Mouse (Mus musculus) embryonic facial prominence, embryonic 13.5 days (tissue): ENCODE results near the gene Eci2. TPM values are rescaled to one million over a fixed set of nuclear protein-coding genes. Genes with fewer than 3 reads are reported as not detected.
"Not testable (repeated sequence)": the region's sequence is repeated elsewhere in the genome, so short reads cannot be mapped to it uniquely, and the experiment has no call there.

Experiments
- ATAC-seq: fragments of 200-750 bp; cut with Nextera tagmentation; 2 replicates; pipeline ENCODE4 v1.8.0; 2017; ENCODE audit warnings: low read depth; ENCODE audit not compliant: insufficient number of reproducible peaks, insufficient read depth, low FRiP score, low TSS enrichment
- H3K27ac ChIP-seq: fragments of 300-500 bp; sonication (generic); 2 replicates; pipeline ENCODE4 v1.5.1; 2015; ENCODE audit warnings: moderate library complexity, mild to moderate bottlenecking, inconsistent platforms
- H3K27me3 ChIP-seq: fragments of 300-500 bp; sonication (generic); 2 replicates; pipeline ENCODE4 v1.6.1; 2015; ENCODE audit warnings: mild to moderate bottlenecking, inconsistent platforms
- H3K36me3 ChIP-seq: fragments of 300-500 bp; sonication (generic); 2 replicates; pipeline ENCODE4 v1.6.1; 2015; ENCODE audit warnings: mild to moderate bottlenecking, inconsistent platforms
- H3K4me1 ChIP-seq: fragments of 300-500 bp; sonication (generic); 2 replicates; pipeline ENCODE4 v1.6.1; 2015; ENCODE audit warnings: inconsistent platforms
- H3K4me2 ChIP-seq: fragments of 300-500 bp; sonication (generic); 2 replicates; pipeline ENCODE4 v1.6.1; 2015; ENCODE audit warnings: moderate library complexity, mild to moderate bottlenecking, inconsistent platforms
- H3K4me3 ChIP-seq: fragments of 300-500 bp; sonication (generic); 2 replicates; pipeline ENCODE4 v1.5.1; 2015; ENCODE audit warnings: mild to moderate bottlenecking, inconsistent platforms
- H3K9ac ChIP-seq: fragments of 300-500 bp; sonication (generic); 2 replicates; pipeline ENCODE4 v1.6.1; 2015; ENCODE audit warnings: mild to moderate bottlenecking, inconsistent platforms
- H3K9me3 ChIP-seq: fragments of 300-500 bp; sonication (generic); 2 replicates; pipeline ENCODE4 v1.6.1; 2016; ENCODE audit warnings: inconsistent platforms
- WGBS: fragments of 180-500 bp; shearing (Covaris S2); methylation state at CpG from one replicate; pipeline ENCODE4 v1.1.7; 2015; ENCODE audit warnings: mixed read lengths; 5-methylcytosine and 5-hydroxymethylcytosine counted together
- polyA plus RNA-seq: library from polyadenylated mRNA; unstranded; fragments of >200 nt; fragmentation: Nextera tagmentation; extraction: Ambion mirVana; gene quantifications from 2 replicates; pipeline ENCODE4 v1.2.1, GENCODE M21; 2015

Eci2 gene
- polyA plus RNA-seq, 1 experiment from 2014 or later: 145 TPM

- no peak overlapping the region for H3K27ac ChIP-seq
- H3K9ac ChIP-seq: no peak overlapping the region
- no peak overlapping the region for H3K4me2 ChIP-seq
- no peak overlapping the region for H3K4me3 ChIP-seq
- ATAC-seq: no peak
- H3K4me1 ChIP-seq: no peaks in the 10 kb centered on the region
- no peaks in the 10 kb centered on the region for H3K27me3 ChIP-seq
- no peaks in the 10 kb centered on the region for H3K36me3 ChIP-seq
- WGBS: 86% methylated on average over 3 of the region's 3 CpGs
- H3K9me3 ChIP-seq: no peaks in the 10 kb centered on the region
Observed at GRCm38 (mm10) chr13:35028365-35028764, 1.5 kb upstream of the Eci2 start.

- ATAC-seq, H3K27ac ChIP-seq, H3K9ac ChIP-seq, H3K4me2 ChIP-seq, H3K9me3 ChIP-seq, H3K27me3 ChIP-seq, H3K36me3 ChIP-seq, H3K4me3 ChIP-seq, H3K4me1 ChIP-seq: not testable (repeated sequence)
- 54% methylated on average over 1 of the region's 1 CpGs for WGBS
Observed at GRCm38 (mm10) chr13:35023401-35023800, 3.5 kb downstream of the Eci2 start.

- Histone ChIP-seq H3K4me2 (no peak overlapping the region), H3K9me3 (no peaks in the 10 kb centered on the region), H3K4me1 (no peaks in the 10 kb centered on the region), H3K27me3 (no peaks in the 10 kb centered on the region), H3K4me3 (no peak overlapping the region), H3K27ac (no peak overlapping the region), H3K36me3 (no peaks in the 10 kb centered on the region), H3K9ac (no peak overlapping the region)
- ATAC-seq: no peak
- WGBS: 72% methylated on average over 3 of the region's 3 CpGs
Observed at GRCm38 (mm10) chr13:35020383-35020782, 6.5 kb downstream of the Eci2 start.

GRCm38 (mm10) chr13:35018866-35019536 lies 7.9 kb downstream of the Eci2 start:
- Histone ChIP-seq H3K27ac (no peak overlapping the region), H3K4me1 (no peaks in the 10 kb centered on the region), H3K27me3 (no peaks in the 10 kb centered on the region), H3K9ac (no peak overlapping the region), H3K9me3 (no peaks in the 10 kb centered on the region), H3K4me2 (no peak overlapping the region), H3K36me3 (no peaks in the 10 kb centered on the region), H3K4me3 (no peak overlapping the region)
- 85% methylated on average over 7 of the region's 7 CpGs for WGBS
- no peak for ATAC-seq

GRCm38 (mm10) chr13:35017392-35017791 lies 9.5 kb downstream of the Eci2 start:
- H3K9ac ChIP-seq: no peak overlapping the region
- H3K4me2 ChIP-seq: no peak overlapping the region
- 84% methylated on average over 6 of the region's 6 CpGs for WGBS
- H3K27ac ChIP-seq: no peak overlapping the region
- no peak for ATAC-seq
- no peaks in the 10 kb centered on the region for H3K9me3 ChIP-seq
- H3K27me3 ChIP-seq: no peaks in the 10 kb centered on the region
- H3K4me1 ChIP-seq: no peaks in the 10 kb centered on the region
- H3K4me3 ChIP-seq: no peak overlapping the region
- no peaks in the 10 kb centered on the region for H3K36me3 ChIP-seq

- no peak for ATAC-seq
- H3K4me1 ChIP-seq: no peaks in the 10 kb centered on the region
- no peaks in the 10 kb centered on the region for H3K9me3 ChIP-seq
- no peaks in the 10 kb centered on the region for H3K36me3 ChIP-seq
- H3K27me3 ChIP-seq: no peaks in the 10 kb centered on the region
- no peak overlapping the region for H3K4me2 ChIP-seq
- H3K4me3 ChIP-seq: no peak overlapping the region
- no peak overlapping the region for H3K27ac ChIP-seq
- WGBS: 98% methylated on average over 1 of the region's 1 CpGs
- H3K9ac ChIP-seq: no peak overlapping the region
Observed at GRCm38 (mm10) chr13:35016067-35016466, 10.8 kb downstream of the Eci2 start.

GRCm38 (mm10) chr13:34995925-34996324 lies 31.0 kb downstream of the Eci2 start:
- no peak for ATAC-seq
- Histone ChIP-seq H3K27me3 (no peaks in the 10 kb centered on the region), H3K4me1 (peaks cover 24% of the 10 kb centered on the region), H3K27ac (no peak overlapping the region), H3K36me3 (no peaks in the 10 kb centered on the region), H3K4me2 (no peak overlapping the region), H3K9ac (no peak overlapping the region), H3K9me3 (no peaks in the 10 kb centered on the region), H3K4me3 (no peak overlapping the region)
- 81% methylated on average over 2 of the region's 2 CpGs for WGBS

- Histone ChIP-seq H3K4me3 (peak overlapping the region; percentile 68), H3K36me3 (peaks cover 14% of the 10 kb centered on the region), H3K27ac (peak overlapping the region; percentile 88), H3K4me1 (peaks cover 24% of the 10 kb centered on the region), H3K9ac (peak overlapping the region; percentile 86), H3K4me2 (peak overlapping the region; percentile 72), H3K27me3 (no peaks in the 10 kb centered on the region), H3K9me3 (no peaks in the 10 kb centered on the region)
- peak; percentile 93 for ATAC-seq
- WGBS: 1% methylated on average over 33 of the region's 33 CpGs
Observed at GRCm38 (mm10) chr13:34993983-34994811, 32.7 kb downstream of the Eci2 start.

- H3K4me1 ChIP-seq: peaks cover 24% of the 10 kb centered on the region
- peak; percentile 34 for ATAC-seq
- under 1% methylated on average over 22 of the region's 22 CpGs for whole genome bisulfite sequencing
- H3K9ac ChIP-seq: peak overlapping the region; percentile 86
- H3K9me3 ChIP-seq: no peaks in the 10 kb centered on the region
- peak overlapping the region; percentile 72 for H3K4me2 ChIP-seq
- H3K27ac ChIP-seq: peak overlapping the region; percentile 88
- no peaks in the 10 kb centered on the region for H3K27me3 ChIP-seq
- peaks cover 20% of the 10 kb centered on the region for H3K36me3 ChIP-seq
- peak overlapping the region; percentile 68 for H3K4me3 ChIP-seq
Observed at GRCm38 (mm10) chr13:34993595-34993982, 33.3 kb downstream of the Eci2 start.

GRCm38 (mm10) chr13:34993085-34993484 lies 33.8 kb downstream of the Eci2 start:
- H3K27me3 ChIP-seq: no peaks in the 10 kb centered on the region
- H3K4me2 ChIP-seq: peak overlapping the region; percentile 72
- H3K36me3 ChIP-seq: peaks cover 25% of the 10 kb centered on the region
- peak overlapping the region; percentile 68 for H3K4me3 ChIP-seq
- H3K9ac ChIP-seq: peak overlapping the region; percentile 86
- no peak for ATAC-seq
- no peaks in the 10 kb centered on the region for H3K9me3 ChIP-seq
- peak overlapping the region; percentile 88 for H3K27ac ChIP-seq
- peaks cover 24% of the 10 kb centered on the region for H3K4me1 ChIP-seq
- WGBS: 75% methylated on average over 4 of the region's 4 CpGs

GRCm38 (mm10) chr13:34991581-34992273 lies 35.2 kb downstream of the Eci2 start:
- Histone ChIP-seq H3K27ac (no peak overlapping the region), H3K27me3 (no peaks in the 10 kb centered on the region), H3K4me3 (no peak overlapping the region), H3K4me2 (no peak overlapping the region), H3K9me3 (no peaks in the 10 kb centered on the region), H3K4me1 (peaks cover 24% of the 10 kb centered on the region), H3K36me3 (peaks cover 39% of the 10 kb centered on the region), H3K9ac (no peak overlapping the region)
- 63% methylated on average over 4 of the region's 4 CpGs for WGBS
- ATAC-seq: no peak
